ENCODE assay signal across 7 mouse cellular contexts in the genomic region with DNA sequence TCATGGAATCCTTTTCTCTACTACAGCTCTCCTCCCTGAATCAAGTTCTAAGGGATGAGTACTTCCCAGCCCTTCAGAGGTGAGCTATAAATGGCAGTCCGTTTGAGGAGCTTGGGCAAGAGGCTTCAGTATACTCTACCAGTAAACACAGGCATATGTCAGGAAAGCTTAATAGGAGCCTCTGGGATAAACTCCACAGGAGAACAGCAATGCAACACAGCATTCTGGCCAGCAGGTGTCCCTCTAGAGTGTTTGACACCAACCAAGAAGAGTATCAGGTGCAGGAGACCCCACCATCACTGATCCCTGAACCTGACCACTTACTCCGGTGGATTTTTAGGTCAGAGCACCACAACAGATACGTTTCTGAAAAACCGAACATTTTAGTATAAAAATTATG.
DNase-seq lines count a peak whose midpoint lies in the region; ATAC-seq and TF ChIP-seq lines count a peak whose summit lies in the region.

No protein-coding gene starts in this region.

- peaks cover 5% of the 10 kb centered on the region; the same call in 1 of the 2 replicates for H3K9me3 ChIP-seq in kidney, embryonic 16.5 days (ENCODE audit: low read length)
- H3K9me3 ChIP-seq in E14TG2a.4 (ENCODE audit: low read length) = no peaks in the 10 kb centered on the region
- no peaks in the 10 kb centered on the region for H3K9me3 ChIP-seq in forebrain, postnatal 0 days (ENCODE audit: low read length)

- ATAC-seq in kidney, embryonic 16.5 days (ENCODE audit: low FRiP score, low TSS enrichment) = no peak
- ATAC-seq in forebrain, postnatal 0 days = 0 out of 2 replicates have a peak, but pooled peaks have one; percentile 18

- TF ChIP-seq POLR2A in kidney, adult 2 months (IDR thresholded peaks at IDR 0.05; ENCODE audit: low read depth, low read length) = no peak

- H3K36me3 ChIP-seq in kidney, adult 2 months (ENCODE audit: control insufficient read depth, insufficient read depth, low read length) = no peaks in the 10 kb centered on the region; the same call in 1 of the 2 replicates
- H3K36me3 ChIP-seq in kidney, embryonic 16.5 days (ENCODE audit: insufficient read depth, low read length) = no peaks in the 10 kb centered on the region
- no peaks in the 10 kb centered on the region for H3K36me3 ChIP-seq in E14TG2a.4 (ENCODE audit: insufficient read depth, low read length)
- H3K36me3 ChIP-seq in forebrain, postnatal 0 days (ENCODE audit: insufficient read depth) = no peaks in the 10 kb centered on the region

- no peak overlapping the region for H3K4me2 ChIP-seq in kidney, embryonic 16.5 days (replicated peaks; ENCODE audit: low read depth, low read length)
- no peak overlapping the region for H3K4me2 ChIP-seq in forebrain, postnatal 0 days (ENCODE audit: low read depth)

- DNase-seq in kidney, adult 2 months = peak; percentile 69
- DNase-seq in R1 (ENCODE audit: low read depth, low spot score) = peak; percentile 71
- DNase-seq in forebrain, postnatal 0 days = peak; percentile 42
- DNase-seq in naive thymus-derived CD4-positive, alpha-beta T cell, adult 2 months (ENCODE audit: low read depth) = peak; percentile 39
- no peak for DNase-seq in urinary bladder, postnatal 25 days (ENCODE audit: low spot score)

- TF ChIP-seq CTCF in kidney, adult 2 months (conservative IDR thresholded peaks at IDR 0.05; ENCODE audit: insufficient read depth, insufficient read length, low read depth, low read length) = peak; percentile 58
- TF ChIP-seq CTCF in E14TG2a.4 (conservative IDR thresholded peaks at IDR 0.05; ENCODE audit: low read length) = peak; percentile 65
- peak; percentile 65 for TF ChIP-seq CTCF in forebrain, postnatal 0 days (IDR thresholded peaks at IDR 0.05; ENCODE audit: low read depth)

- H3K4me1 ChIP-seq in kidney, adult 2 months (ENCODE audit: control insufficient read depth, insufficient read depth, low read length) = peaks cover 30% of the 10 kb centered on the region
- no peaks in the 10 kb centered on the region for H3K4me1 ChIP-seq in kidney, embryonic 16.5 days (ENCODE audit: insufficient read depth, low read length)
- 0 out of 2 replicates have a peak, but pooled peaks cover 4% of the 10 kb centered on the region for H3K4me1 ChIP-seq in E14TG2a.4 (replicated peaks; ENCODE audit: low read depth, low read length)
- no peaks in the 10 kb centered on the region for H3K4me1 ChIP-seq in forebrain, postnatal 0 days (ENCODE audit: insufficient read depth)

- 55% methylated on average over 4 of the region's 4 CpGs for WGBS in kidney, adult 2 months
- 59% methylated on average over 4 of the region's 4 CpGs for WGBS in kidney, embryonic 16.5 days
- 60% methylated on average over 4 of the region's 4 CpGs for WGBS in forebrain, postnatal 0 days

- H3K4me3 ChIP-seq in kidney, adult 2 months (ENCODE audit: insufficient read depth, low read depth, low read length) = no peak overlapping the region
- no peak overlapping the region for H3K4me3 ChIP-seq in kidney, embryonic 16.5 days (ENCODE audit: low read length)
- H3K4me3 ChIP-seq in E14TG2a.4 (replicated peaks; ENCODE audit: low read length) = no peak overlapping the region
- H3K4me3 ChIP-seq in forebrain, postnatal 0 days (ENCODE audit: low read depth, low read length) = no peak overlapping the region

- H3K27ac ChIP-seq in kidney, adult 2 months (ENCODE audit: insufficient read depth, low read depth, low read length) = no peak overlapping the region
- no peak overlapping the region for H3K27ac ChIP-seq in kidney, embryonic 16.5 days (ENCODE audit: low read length)
- H3K27ac ChIP-seq in forebrain, postnatal 0 days (ENCODE audit: low read depth, low read length) = no peak overlapping the region

- H3K9ac ChIP-seq in kidney, embryonic 16.5 days (replicated peaks; ENCODE audit: low read length) = no peak overlapping the region
- no peak overlapping the region for H3K9ac ChIP-seq in forebrain, postnatal 0 days

- H3K27me3 ChIP-seq in kidney, adult 2 months (replicated peaks; ENCODE audit: control insufficient read depth, insufficient read depth, low read length) = no peaks in the 10 kb centered on the region
- no peaks in the 10 kb centered on the region for H3K27me3 ChIP-seq in kidney, embryonic 16.5 days (ENCODE audit: insufficient read depth, low read length)
- 0 out of 2 replicates have a peak, but pooled peaks cover 4% of the 10 kb centered on the region for H3K27me3 ChIP-seq in E14TG2a.4 (ENCODE audit: insufficient read depth, low read length)
- no peaks in the 10 kb centered on the region for H3K27me3 ChIP-seq in forebrain, postnatal 0 days (ENCODE audit: insufficient read depth, low read length)
